Mouse (Mus musculus) left cerebral cortex, postnatal 25 days (tissue): Measurements from ENCODE around the gene Nfkbid. TPM values are rescaled to one million over a fixed set of nuclear protein-coding genes. Genes with fewer than 3 reads are reported as not detected.
"Not testable (repeated sequence)": the region's sequence is repeated elsewhere in the genome, so short reads cannot be mapped to it uniquely, and the experiment has no call there.

ENCODE experiments used
- DNase-seq, 2 experiments: peaks; one replicate each; pipeline ENCODE4 v3.0.0; 2022; ENCODE audit warnings: low spot score in 2 of 2, mixed read lengths in 1 of 2
- intact Hi-C: fragments of 180-260 bp; cut with DNase I; formaldehyde crosslinking; loops from one replicate; pipeline ENCODE4 v1.15.1; 2025
- total RNA-seq, 2 experiments: library from RNA; stranded (reverse); gene quantifications; 2 replicates each; pipeline ENCODE4 v1.2.3; 2021

Gene Nfkbid
- total RNA-seq, 2 experiments from 2014 or later, result 2.6 to 2.7 TPM

- intact Hi-C loops, result no loop called here
- no peak for DNase-seq
These were observed 35.5 kb downstream of the Nfkbid start for GRCm38 (mm10) chr7:30456911-30457628.

DNA sequence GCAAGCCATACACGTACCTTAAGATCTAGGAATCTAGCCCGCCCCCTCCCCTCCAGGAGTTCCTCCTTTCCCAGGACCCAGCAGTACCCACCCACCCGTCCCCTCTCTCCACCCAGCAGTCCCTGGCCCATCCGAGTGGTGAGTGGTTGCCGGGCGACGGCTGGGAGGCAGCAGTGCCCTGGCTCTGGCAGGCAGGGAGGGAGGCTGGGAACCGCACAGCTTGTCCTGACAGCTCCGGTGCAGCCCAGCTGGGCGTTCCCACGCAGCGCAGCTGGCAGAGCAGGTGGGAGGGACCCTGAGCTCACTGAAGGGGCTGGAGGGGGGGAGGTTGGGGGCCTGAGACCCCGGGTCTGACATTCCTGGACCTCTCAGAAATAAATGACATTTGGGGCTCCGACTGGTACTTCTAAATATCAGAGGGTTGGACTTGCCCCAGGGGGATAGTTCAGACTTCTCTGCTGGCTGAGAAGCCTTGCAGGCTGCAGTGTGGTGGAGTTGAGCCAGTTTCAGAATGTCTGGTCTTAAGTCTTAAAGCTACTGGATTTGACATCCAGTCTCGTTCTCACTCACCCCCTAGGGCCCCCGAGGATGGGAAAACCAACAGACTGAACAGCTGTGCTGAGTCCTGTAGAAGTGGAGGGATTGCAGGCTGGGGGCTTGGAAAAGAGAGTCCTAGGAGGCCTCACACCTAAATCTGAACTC is 36.2 kb downstream of the Nfkbid start, which contains the start of the genes Kirrel2 and Nphs1:
TSS of gene Kirrel2 (minus strand) at position 62 of the 702 bp plus-strand sequence.
TSS of gene Nphs1 (plus strand) at position 687 of the 702 bp plus-strand sequence.
- intact Hi-C loops, result no loop called here
- peak; percentile 78 for DNase-seq

DNA sequence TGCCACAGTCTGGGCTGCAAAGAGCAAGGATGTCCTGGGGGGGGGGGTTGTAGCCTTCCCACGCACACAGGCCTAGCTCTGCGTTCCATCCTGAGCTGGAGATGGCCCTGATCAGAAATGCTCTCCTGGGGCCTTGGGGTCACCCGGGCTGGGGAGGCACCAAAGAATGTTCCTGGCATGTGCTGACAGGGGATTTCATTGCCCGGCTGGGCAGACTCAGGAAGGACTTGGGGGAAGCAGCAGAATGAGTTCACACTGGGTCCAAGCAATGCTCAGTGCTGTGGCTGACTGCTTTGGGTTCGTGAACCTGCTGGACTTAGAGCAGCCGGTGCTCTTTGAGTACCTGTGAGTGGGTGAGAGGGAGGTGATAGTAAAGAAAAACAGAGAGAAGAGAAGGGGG is 38.0 kb downstream of the Nfkbid start:
- no peak for DNase-seq
- intact Hi-C loops, result no loop called here

- intact Hi-C loops, result no loop called here
- DNase-seq, result no peak
These were observed 42.0 kb downstream of the Nfkbid start for GRCm38 (mm10) chr7:30463568-30463967.

DNA sequence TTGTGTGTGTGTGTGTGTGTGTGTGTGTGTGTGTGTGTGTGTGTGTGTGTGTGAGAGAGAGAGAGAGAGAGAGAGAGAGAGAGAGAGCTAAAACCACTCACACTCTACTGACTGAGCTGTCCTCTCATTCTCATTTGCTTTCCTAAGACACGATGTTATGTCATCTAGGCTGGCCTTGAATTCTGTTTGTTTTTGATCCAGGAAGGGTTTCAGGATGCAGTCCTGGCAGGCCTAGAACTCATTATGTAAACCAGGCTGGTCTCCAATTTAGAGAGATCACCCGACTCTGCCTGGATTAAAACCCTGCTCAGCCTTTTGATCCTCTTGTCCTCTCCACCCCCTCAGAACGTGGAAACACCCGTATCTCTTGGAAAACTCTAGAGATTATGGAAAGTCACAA is 42.5 kb downstream of the Nfkbid start:
- no peak for DNase-seq
- intact Hi-C loops, result no loop called here

GRCm38 (mm10) chr7:30464816-30465300 is 43.3 kb downstream of the Nfkbid start:
- no peak for DNase-seq
- intact Hi-C loops, result no loop called here

DNA sequence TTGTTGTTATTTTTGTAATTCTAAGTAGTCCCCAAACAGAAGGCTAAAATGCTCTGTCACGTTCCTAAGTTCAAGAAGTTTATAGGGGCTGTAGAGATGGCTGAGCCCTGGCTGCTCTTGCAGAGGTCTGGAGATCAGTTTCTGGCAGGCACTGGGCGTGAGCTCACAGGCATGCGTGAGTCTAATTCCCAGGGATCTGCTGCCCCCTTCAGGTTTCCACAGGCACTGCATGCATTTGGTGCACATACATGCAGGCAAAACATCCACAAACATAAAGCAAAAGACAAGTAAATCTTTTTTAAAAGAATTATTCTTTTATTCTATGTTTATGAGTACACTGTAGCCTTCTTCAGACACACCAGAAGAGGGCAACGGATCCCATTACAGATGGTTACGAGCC is 50.9 kb downstream of the Nfkbid start:
- intact Hi-C loops, result no loop called here
- DNase-seq, result no peak

- intact Hi-C loops, result no loop called here
- DNase-seq, result no peak
These were observed 53.5 kb downstream of the Nfkbid start for GRCm38 (mm10) chr7:30474999-30475398.

DNA sequence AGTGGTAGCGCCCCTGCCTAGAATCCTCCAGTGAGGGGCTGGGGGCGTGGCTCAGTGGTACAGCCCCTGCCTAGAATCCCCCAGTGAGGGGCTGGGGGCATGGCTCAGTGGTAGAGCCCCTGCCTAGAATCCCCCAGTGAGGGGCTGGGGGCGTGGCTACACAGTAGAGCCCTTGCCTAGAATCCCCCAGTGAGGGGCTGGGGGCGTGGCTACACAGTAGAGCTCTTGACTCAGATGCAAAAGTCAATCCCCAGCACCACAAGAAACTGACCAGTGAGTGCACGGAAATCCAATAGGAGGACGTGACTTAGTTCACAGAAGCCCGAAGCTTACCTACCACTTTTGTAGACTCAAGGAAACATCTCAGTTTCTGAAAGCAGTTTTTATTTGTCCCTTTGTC is 54.6 kb downstream of the Nfkbid start:
- intact Hi-C loops, result not testable (repeated sequence)

DNA sequence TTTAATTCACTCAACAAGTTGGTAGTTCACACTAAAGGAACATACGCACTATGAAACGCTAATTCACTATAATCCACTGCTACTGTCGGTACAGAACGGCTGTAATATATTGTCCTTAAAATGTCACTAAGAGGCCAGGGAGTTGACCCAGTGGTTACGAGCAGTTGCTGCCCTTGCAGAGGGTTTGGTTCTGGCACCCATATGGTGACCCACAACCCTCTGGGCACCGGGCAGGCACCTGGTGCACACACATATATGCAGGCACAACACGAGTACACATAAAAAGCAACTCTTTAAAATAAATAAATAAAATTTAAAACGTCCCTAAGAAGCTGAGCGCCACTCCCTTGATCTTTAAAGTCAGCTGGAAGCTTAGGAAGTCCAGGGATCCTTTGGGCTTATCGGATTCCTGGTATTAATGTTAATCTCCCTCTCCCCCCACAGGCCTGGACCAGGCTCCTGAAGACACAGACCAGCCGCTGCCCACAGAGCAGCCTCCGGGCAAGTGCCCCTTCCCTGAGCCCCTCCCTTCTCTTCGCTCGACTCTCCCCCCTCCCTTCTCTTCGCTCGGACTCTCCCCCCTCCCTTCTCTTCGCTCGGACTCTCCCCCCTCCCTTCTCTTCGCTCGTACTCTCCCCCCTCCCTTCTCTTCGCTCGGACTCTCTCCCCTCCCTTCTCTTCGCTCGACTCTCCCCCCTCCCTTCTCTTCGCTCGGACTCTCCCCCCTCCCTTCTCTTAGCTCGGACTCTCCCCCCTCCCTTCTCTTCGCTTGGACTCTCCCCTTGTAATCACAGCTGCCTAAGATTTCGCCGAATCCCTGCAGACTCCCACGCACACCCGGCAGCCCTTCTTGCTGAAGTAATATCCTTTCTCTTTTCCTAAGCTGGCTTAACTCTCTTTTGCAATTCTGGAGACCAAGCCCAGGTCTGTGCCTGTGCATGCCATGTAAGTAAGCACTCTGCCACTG is 56.2 kb downstream of the Nfkbid start:
- peak; percentile 52 to 81 for DNase-seq
- intact Hi-C loops, result no loop called here

More for the DNA sequence above, 54.6 kb downstream of the Nfkbid start:
- not testable (repeated sequence) for DNase-seq

Other genes starting within 250 kb of the Nfkbid start
- 1 to 10 TPM; 5.5 to 6.0 TPM for gene Cox7a1, start 237.6 kb upstream of the Nfkbid start, total RNA-seq
- 100 to 1,000 TPM; 180 to 183 TPM for gene Capns1, start 222.9 kb upstream of the Nfkbid start, total RNA-seq
- 10 to 100 TPM; 57.6 to 59.5 TPM for gene Polr2i, start 189.8 kb upstream of the Nfkbid start, total RNA-seq
- 100 to 1,000 TPM; 130 to 143 TPM for gene Tbcb, start 189.5 kb upstream of the Nfkbid start, total RNA-seq
- not detected for gene Ovol3, start 186.0 kb upstream of the Nfkbid start, total RNA-seq
- gene Thap8, start 141.6 kb upstream of the Nfkbid start, total RNA-seq, result under 1 TPM in 1 of 2 experiments, not detected in 1; 0.34 TPM
- 1 to 10 TPM in 1 of 2 experiments, under 1 TPM in 1; 0.73 to 1.5 TPM for gene Wdr62, start 141.3 kb upstream of the Nfkbid start, total RNA-seq
- 100 to 1,000 TPM; 467 to 489 TPM for gene Clip3, start 130.0 kb upstream of the Nfkbid start, total RNA-seq
- 10 to 100 TPM; 63.6 to 64.4 TPM for gene Alkbh6, start 113.0 kb upstream of the Nfkbid start, total RNA-seq
- 1 to 10 TPM; 8.4 to 8.7 TPM for gene Syne4, start 106.9 kb upstream of the Nfkbid start, total RNA-seq
- gene E130208F15Rik, start 100.0 kb upstream of the Nfkbid start, total RNA-seq, result under 1 TPM; 0.32 to 0.55 TPM
- gene Sdhaf1, start 97.8 kb upstream of the Nfkbid start, total RNA-seq, result 1 to 10 TPM; 7.2 to 7.8 TPM
- 10 to 100 TPM; 34.0 to 35.2 TPM for gene Lrfn3, start 59.0 kb upstream of the Nfkbid start, total RNA-seq
- gene Tyrobp, start 8.0 kb upstream of the Nfkbid start, total RNA-seq, result 10 to 100 TPM; 28.7 to 29.8 TPM
- gene Hcst, start 1.9 kb upstream of the Nfkbid start, total RNA-seq, result 1 to 10 TPM in 1 of 2 experiments, not detected in 1; 1.2 TPM
- gene Aplp1, start 23.8 kb downstream of the Nfkbid start, total RNA-seq, result 1,000 to 10,000 TPM; 1,270 to 1,289 TPM
- 10 to 100 TPM; 11.4 to 11.7 TPM for gene Kirrel2, start 36.0 kb downstream of the Nfkbid start, total RNA-seq
- gene Nphs1, start 36.6 kb downstream of the Nfkbid start, total RNA-seq, result 1 to 10 TPM in 1 of 2 experiments, under 1 TPM in 1; 0.78 to 1.5 TPM
- gene Prodh2, start 71.9 kb downstream of the Nfkbid start, total RNA-seq, result not detected
- gene Arhgap33, start 113.3 kb downstream of the Nfkbid start, total RNA-seq, result 100 to 1,000 TPM; 190 to 213 TPM
- 1 to 10 TPM; 5.1 to 6.4 TPM for gene Hspb6, start 130.4 kb downstream of the Nfkbid start, total RNA-seq
- gene Proser3, start 130.6 kb downstream of the Nfkbid start, total RNA-seq, result 1 to 10 TPM; 5.2 to 5.5 TPM
- gene Lin37, start 138.1 kb downstream of the Nfkbid start, total RNA-seq, result 10 to 100 TPM; 45.5 to 47.8 TPM
- gene U2af1l4, start 141.6 kb downstream of the Nfkbid start, total RNA-seq, result 10 to 100 TPM; 57.2 to 69.2 TPM
- gene Gm49396, start 141.6 kb downstream of the Nfkbid start, total RNA-seq, result 1 to 10 TPM; 5.7 TPM
- 10 to 100 TPM; 82.7 to 90.1 TPM for gene Psenen, start 141.9 kb downstream of the Nfkbid start, total RNA-seq
- gene Igflr1, start 143.7 kb downstream of the Nfkbid start, total RNA-seq, result 1 to 10 TPM; 2.8 to 3.5 TPM
- gene Kmt2b, start 167.0 kb downstream of the Nfkbid start, total RNA-seq, result 10 to 100 TPM; 46.4 to 50.4 TPM
- gene Zbtb32, start 177.2 kb downstream of the Nfkbid start, total RNA-seq, result not detected
- under 1 TPM; 0.23 to 0.50 TPM for gene Upk1a, start 191.1 kb downstream of the Nfkbid start, total RNA-seq
- 100 to 1,000 TPM; 721 to 744 TPM for gene Cox6b1, start 204.4 kb downstream of the Nfkbid start, total RNA-seq
- not detected for gene Etv2, start 214.1 kb downstream of the Nfkbid start, total RNA-seq
- gene Rbm42, start 228.6 kb downstream of the Nfkbid start, total RNA-seq, result 10 to 100 TPM; 66.8 to 70.8 TPM
- gene Haus5, start 243.3 kb downstream of the Nfkbid start, total RNA-seq, result 1 to 10 TPM; 3.5 to 6.4 TPM
- not detected for gene Pmis2, start 249.9 kb downstream of the Nfkbid start, total RNA-seq